Mouse (Mus musculus) CH12.LX (cell line): ENCODE results near the gene Snx17. TPM values are rescaled to one million over a fixed set of nuclear protein-coding genes. Genes with fewer than 3 reads are reported as not detected.

ENCODE experiments used
- DNase-seq: peaks from one replicate; pipeline ENCODE4 v3.0.0-alpha.2; 2013; ENCODE audit errors: extremely low read depth
- H3K27ac ChIP-seq: 2 replicates; pipeline ENCODE4 v1.5.1; 2012; ENCODE audit warnings: low read depth, mild to moderate bottlenecking, control low read depth, moderate library complexity; ENCODE audit not compliant: insufficient read depth
- H3K27me3 ChIP-seq: replicated peaks from 2 replicates; pipeline ENCODE3; 2012; ENCODE audit warnings: inconsistent platforms
- H3K36me3 ChIP-seq, 2 experiments: replicated peaks in 1 of 2; 2 replicates each; pipeline versions ENCODE3 to v1.6.1; 2012; ENCODE audit warnings: inconsistent platforms in 1 of 2, low read length in 1 of 2, mild to moderate bottlenecking in 1 of 2, mixed read lengths in 1 of 2, moderate library complexity in 1 of 2; ENCODE audit not compliant: control insufficient read depth in 1 of 2, insufficient read depth in 1 of 2
- H3K4me1 ChIP-seq, 2 experiments: 2 replicates each; pipeline ENCODE4 v1.6.1; 2012; ENCODE audit warnings: inconsistent platforms in 1 of 2, moderate library complexity in 1 of 2; ENCODE audit not compliant: insufficient read depth in 2 of 2, control insufficient read depth in 1 of 2
- H3K4me2 ChIP-seq: 2 replicates; pipeline ENCODE4 v1.6.1; 2012; ENCODE audit warnings: low read depth, mild to moderate bottlenecking, control low read depth; ENCODE audit not compliant: poor library complexity, insufficient read depth, severe bottlenecking
- H3K4me3 ChIP-seq, 3 experiments: fragments of 150-350 bp in 1 of 3; sonication (generic) in 1 of 3; replicated peaks in 1 of 3; 2 replicates each; pipeline versions ENCODE3 to v1.5.1; 2011 to 2012; ENCODE audit warnings: low read depth in 2 of 3, low read length in 2 of 3, mild to moderate bottlenecking in 2 of 3, moderate library complexity in 2 of 3, control low read depth in 1 of 3, improper control_type of control experiment in 1 of 3, inconsistent platforms in 1 of 3, mixed read lengths in 1 of 3; ENCODE audit not compliant: poor library complexity in 1 of 3
- H3K79me2 ChIP-seq: replicated peaks from 2 replicates; pipeline ENCODE4 v1.6.1; 2012; ENCODE audit warnings: mild to moderate bottlenecking, moderate library complexity; ENCODE audit not compliant: control insufficient read depth, poor library complexity, insufficient read depth, severe bottlenecking; ENCODE audit errors: extremely low read depth
- H3K9ac ChIP-seq: 2 replicates; pipeline ENCODE4 v1.6.1; 2012; ENCODE audit warnings: low read depth, mild to moderate bottlenecking, control low read depth, moderate library complexity; ENCODE audit not compliant: insufficient read depth
- H3K9me3 ChIP-seq: replicated peaks from 2 replicates; pipeline ENCODE3; 2012; ENCODE audit warnings: low read length, inconsistent platforms, mixed read lengths
- CHD1 ChIP-seq: IDR thresholded peaks from 2 replicates; pipeline ENCODE4 v1.6.1; 2012; ENCODE audit warnings: low read depth, low read length, improper control_type of control experiment, inconsistent platforms
- CHD2 ChIP-seq: IDR thresholded peaks from 2 replicates; pipeline ENCODE4 v1.6.1; 2011; ENCODE audit warnings: low read length, improper control_type of control experiment
- CTCF ChIP-seq, 2 experiments: IDR thresholded peaks in 1 of 2; conservative IDR thresholded peaks in 1 of 2; 2 replicates each; pipeline ENCODE4 v1.5.1; 2011 to 2012; ENCODE audit warnings: low read depth in 2 of 2, low read length in 2 of 2, improper control_type of control experiment in 1 of 2, inconsistent platforms in 1 of 2, mild to moderate bottlenecking in 1 of 2, moderate library complexity in 1 of 2
- E2F4 ChIP-seq: IDR thresholded peaks from 2 replicates; pipeline ENCODE4 v1.6.1; 2011; ENCODE audit warnings: low read depth, low read length, improper control_type of control experiment; ENCODE audit not compliant: insufficient replicate concordance
- ELF1 ChIP-seq: IDR thresholded peaks from 2 replicates; pipeline ENCODE4 v1.6.1; 2014; ENCODE audit warnings: low read depth, mild to moderate bottlenecking, inconsistent platforms, low read length, improper control_type of control experiment
- ETS1 ChIP-seq: conservative IDR thresholded peaks from 2 replicates; pipeline ENCODE4 v1.6.1; 2012; ENCODE audit warnings: low read depth, mild to moderate bottlenecking, inconsistent platforms, low read length, improper control_type of control experiment, moderate library complexity
- HCFC1 ChIP-seq: IDR thresholded peaks from 2 replicates; pipeline ENCODE4 v1.6.1; 2012; ENCODE audit warnings: low read depth, mild to moderate bottlenecking, inconsistent platforms, low read length, improper control_type of control experiment
- IRF4 ChIP-seq: IDR thresholded peaks from 2 replicates; pipeline ENCODE4 v1.6.1; 2014; ENCODE audit warnings: low read depth, mild to moderate bottlenecking, inconsistent platforms, low read length, improper control_type of control experiment
- JUN ChIP-seq: IDR thresholded peaks from 2 replicates; pipeline ENCODE4 v1.6.1; 2011; ENCODE audit warnings: low read depth, mild to moderate bottlenecking, low read length, improper control_type of control experiment, moderate library complexity; ENCODE audit not compliant: insufficient read depth
- MAFK ChIP-seq: IDR thresholded peaks from 2 replicates; pipeline ENCODE4 v1.6.1; 2011; ENCODE audit warnings: low read length, improper control_type of control experiment; ENCODE audit not compliant: insufficient replicate concordance
- MAZ ChIP-seq: IDR thresholded peaks from 2 replicates; pipeline ENCODE4 v1.6.1; 2012; ENCODE audit warnings: low read depth, mild to moderate bottlenecking, inconsistent platforms, low read length, improper control_type of control experiment, moderate library complexity
- MXI1 ChIP-seq: IDR thresholded peaks from 2 replicates; pipeline ENCODE4 v1.6.1; 2011; ENCODE audit warnings: mild to moderate bottlenecking, low read depth, low read length, improper control_type of control experiment
- MYC ChIP-seq: IDR thresholded peaks from 2 replicates; pipeline ENCODE4 v1.6.1; 2011; ENCODE audit warnings: low read depth, mild to moderate bottlenecking, improper control_type of control experiment, low read length
- NELFE ChIP-seq: IDR thresholded peaks from 2 replicates; pipeline ENCODE4 v1.6.1; 2011; ENCODE audit warnings: low read depth, low read length, improper control_type of control experiment
- PAX5 ChIP-seq: IDR thresholded peaks from 2 replicates; pipeline ENCODE4 v1.6.1; 2012; ENCODE audit warnings: low read length, inconsistent platforms, mixed read lengths
- POLR2A ChIP-seq: IDR thresholded peaks from 2 replicates; pipeline ENCODE4 v1.6.1; 2011; ENCODE audit warnings: low read depth, mild to moderate bottlenecking, improper control_type of control experiment, low read length
- RAD21 ChIP-seq: IDR thresholded peaks from 2 replicates; pipeline ENCODE4 v1.6.1; 2011; ENCODE audit warnings: low read depth, mild to moderate bottlenecking, low read length, improper control_type of control experiment, moderate library complexity
- RCOR1 ChIP-seq: conservative IDR thresholded peaks from 2 replicates; pipeline ENCODE4 v1.6.1; 2012; ENCODE audit warnings: low read depth, mild to moderate bottlenecking, inconsistent platforms, low read length, improper control_type of control experiment
- SIN3A ChIP-seq: IDR thresholded peaks from 2 replicates; pipeline ENCODE4 v1.6.1; 2012; ENCODE audit warnings: low read length, improper control_type of control experiment, inconsistent platforms
- SMC3 ChIP-seq: IDR thresholded peaks from 2 replicates; pipeline ENCODE4 v1.6.1; 2011; ENCODE audit warnings: low read depth, low read length, improper control_type of control experiment
- TBP ChIP-seq: conservative IDR thresholded peaks from 2 replicates; pipeline ENCODE4 v1.6.1; 2011; ENCODE audit warnings: low read depth, low read length, improper control_type of control experiment
- UBTF ChIP-seq: IDR thresholded peaks from 2 replicates; pipeline ENCODE4 v1.6.1; 2012; ENCODE audit warnings: low read depth, mild to moderate bottlenecking, inconsistent platforms, low read length, improper control_type of control experiment, moderate library complexity
- USF1 ChIP-seq: IDR thresholded peaks from 2 replicates; pipeline ENCODE4 v1.6.1; 2014; ENCODE audit warnings: low read depth, mild to moderate bottlenecking, inconsistent platforms, low read length, improper control_type of control experiment
- ZC3H11A ChIP-seq: IDR thresholded peaks from 2 replicates; pipeline ENCODE4 v1.6.1; 2012; ENCODE audit warnings: low read depth, mild to moderate bottlenecking, inconsistent platforms, low read length, improper control_type of control experiment
- ZKSCAN1 ChIP-seq: IDR thresholded peaks from 2 replicates; pipeline ENCODE4 v1.6.1; 2012; ENCODE audit warnings: low read depth, inconsistent platforms, low read length, improper control_type of control experiment, borderline replicate concordance
- ZMIZ1 ChIP-seq: IDR thresholded peaks from 2 replicates; pipeline ENCODE4 v1.6.1; 2012; ENCODE audit warnings: low read depth, mild to moderate bottlenecking, inconsistent platforms, low read length, improper control_type of control experiment
- dilution Hi-C: fragments of 300-500 bp; cut with MboI; formaldehyde crosslinking; loops from 2 replicates; pipeline ENCODE4 v1.14.3; 2020; ENCODE audit warnings: low sequenced_read_pairs; ENCODE audit not compliant: extremely low pct_unique_long_range_greater_than_20kb, extremely low pct_ligation_motif_present
- in situ Hi-C: fragments of 300-500 bp; cut with MboI; formaldehyde crosslinking; loops from 3 replicates; pipeline ENCODE4 v1.14.3; 2019; ENCODE audit warnings: low sequenced_read_pairs, low pct_ligation_motif_present, low pct_unique_long_range_greater_than_20kb, mixed read lengths
- polyA plus RNA-seq: library from polyadenylated mRNA; unstranded; fragments of >175 nt; gene quantifications from 2 replicates; pipeline ENCODE4 v1.2.1, GENCODE M21; 2012; ENCODE audit warnings: low read depth; ENCODE audit not compliant: insufficient read length
- total RNA-seq, 2 experiments: library from RNA; depleted of rRNA; stranded (reverse); fragments of 300-350 nt in 1 of 2; fragments of >200 nt in 1 of 2; gene quantifications; 2 replicates each; pipeline ENCODE4 v1.2.3; 2012 to 2014

Snx17 gene
- total and polyA plus RNA-seq, 3 experiments = 56.7 to 63.9 (median 61.5) TPM

- in situ Hi-C loops = no loop called here
- no peaks in the 10 kb centered on the region for H3K27me3 ChIP-seq
- H3K4me2 ChIP-seq = peak overlapping the region; percentile 94
- peaks cover 6 to 23% of the 10 kb centered on the region in 2 experiments for H3K4me1 ChIP-seq
- H3K9me3 ChIP-seq = no peaks in the 10 kb centered on the region
- TF ChIP-seq MYC (no peak), JUN (no peak), PAX5 (no peak), ZMIZ1 (peak; percentile 75), NELFE (no peak), USF1 (no peak), HCFC1 (no peak), RCOR1 (no peak), ETS1 (no peak), UBTF (no peak), RAD21 (no peak), SIN3A (no peak), POLR2A (no peak), CHD2 (peak; percentile 51; the same call in 1 of the 2 replicates), IRF4 (no peak), MAZ (no peak), CTCF (conservative IDR thresholded peaks at IDR 0.05 in 1 of 2, IDR thresholded peaks at IDR 0.05 in 1 of 2; ENCODE audit: low read depth in 2 of 2, low read length in 2 of 2) (no peak), SMC3 (no peak), CHD1 (no peak), ZC3H11A (no peak), ZKSCAN1 (no peak), E2F4 (no peak), MAFK (no peak), ELF1 (no peak), TBP (0 out of 2 replicates have a peak, but pooled peaks have one; percentile 30), MXI1 (no peak; the same call in 1 of the 2 replicates)
- peaks cover 75 to 85% of the 10 kb centered on the region in 2 experiments for H3K36me3 ChIP-seq
- dilution Hi-C loops = no loop called here
- peak overlapping the region; percentile 64 to 81 (median 78) for H3K4me3 ChIP-seq
- peak overlapping the region; percentile 92 for H3K9ac ChIP-seq
- peaks cover 7% of the 10 kb centered on the region for H3K79me2 ChIP-seq
- DNase-seq = peak; percentile 39
- peak overlapping the region; percentile 77 for H3K27ac ChIP-seq
Measured at GRCm38 (mm10) chr5:31201042-31201741, 8.2 kb downstream of the Snx17 start.
